Mouse (Mus musculus) liver, adult 2 months (tissue): ENCODE measurements around the gene Wasf2.

Source experiments
- CTCF ChIP-seq: fragments of 200-500 bp; IDR thresholded peaks from 2 replicates; pipeline ENCODE4 v1.5.1; 2011; ENCODE audit warnings: low read depth, low read length, control low read depth
- POLR2A ChIP-seq: fragments of 200-500 bp; IDR thresholded peaks from 2 replicates; pipeline ENCODE4 v1.6.1; 2011; ENCODE audit warnings: low read length, control low read depth; ENCODE audit not compliant: insufficient read depth; ENCODE audit errors: extremely low read depth

- TF ChIP-seq CTCF = no peak
- no peak for TF ChIP-seq POLR2A
Observed at GRCm38 (mm10) chr4:133172451-133172850, 42.1 kb downstream of the Wasf2 start.
